Mouse (Mus musculus) MEL (cell line): ENCODE data around the gene Fbxo21.

Experiments
- CHD1 ChIP-seq: IDR thresholded peaks from 2 replicates; pipeline ENCODE4 v1.6.1; 2012; ENCODE audit warnings: low read depth, mild to moderate bottlenecking, inconsistent platforms, low read length, improper control_type of control experiment
- CHD2 ChIP-seq: IDR thresholded peaks from 2 replicates; pipeline ENCODE4 v1.6.1; 2011; ENCODE audit warnings: low read length, improper control_type of control experiment
- CTCF ChIP-seq, 3 experiments: IDR thresholded peaks in 2 of 3; conservative IDR thresholded peaks in 1 of 3; 2 replicates each; pipeline ENCODE4 v1.5.1; 2011 to 2012; ENCODE audit warnings: low read length in 3 of 3, low read depth in 2 of 3, mild to moderate bottlenecking in 2 of 3, improper control_type of control experiment in 1 of 3, inconsistent platforms in 1 of 3, mixed read lengths in 1 of 3, moderate library complexity in 1 of 3; ENCODE audit not compliant: control insufficient read depth in 1 of 3, insufficient read depth in 1 of 3, poor library complexity in 1 of 3, severe bottlenecking in 1 of 3
- EP300 ChIP-seq, 2 experiments: IDR thresholded peaks; 2 replicates each; pipeline ENCODE4 v1.6.1; 2011; ENCODE audit warnings: improper control_type of control experiment in 2 of 2, low read length in 2 of 2, low read depth in 1 of 2, mild to moderate bottlenecking in 1 of 2
- GATA1 ChIP-seq: IDR thresholded peaks from 2 replicates; pipeline ENCODE4 v1.6.1; 2011; ENCODE audit warnings: low read depth, low read length, improper control_type of control experiment
- KAT2A ChIP-seq: conservative IDR thresholded peaks from 2 replicates; pipeline ENCODE4 v1.6.1; 2012; ENCODE audit warnings: low read depth, low read length, improper control_type of control experiment, inconsistent platforms
- MXI1 ChIP-seq: IDR thresholded peaks from 2 replicates; pipeline ENCODE4 v1.6.1; 2011; ENCODE audit warnings: mild to moderate bottlenecking, low read depth, low read length, improper control_type of control experiment
- NELFE ChIP-seq: IDR thresholded peaks from 2 replicates; pipeline ENCODE4 v1.6.1; 2011; ENCODE audit warnings: low read depth, low read length, improper control_type of control experiment
- POLR2A ChIP-seq, 2 experiments: IDR thresholded peaks; 2 replicates each; pipeline ENCODE4 v1.6.1; 2011 to 2012; ENCODE audit warnings: low read length in 2 of 2, mild to moderate bottlenecking in 2 of 2, control low read depth in 1 of 2, improper control_type of control experiment in 1 of 2, low read depth in 1 of 2, moderate library complexity in 1 of 2; ENCODE audit not compliant: control insufficient read depth in 1 of 2, insufficient read depth in 1 of 2, poor library complexity in 1 of 2
- TBP ChIP-seq: IDR thresholded peaks from 2 replicates; pipeline ENCODE4 v1.8.0; 2011; ENCODE audit warnings: low read depth, low read length, improper control_type of control experiment
- USF1 ChIP-seq: IDR thresholded peaks from 2 replicates; pipeline ENCODE4 v1.6.1; 2014; ENCODE audit warnings: low read depth, mild to moderate bottlenecking, inconsistent platforms, low read length, improper control_type of control experiment, moderate library complexity
- ZKSCAN1 ChIP-seq: IDR thresholded peaks from 2 replicates; pipeline ENCODE4 v1.6.1; 2012; ENCODE audit warnings: low read depth, mild to moderate bottlenecking, inconsistent platforms, low read length, improper control_type of control experiment, moderate library complexity

DNA sequence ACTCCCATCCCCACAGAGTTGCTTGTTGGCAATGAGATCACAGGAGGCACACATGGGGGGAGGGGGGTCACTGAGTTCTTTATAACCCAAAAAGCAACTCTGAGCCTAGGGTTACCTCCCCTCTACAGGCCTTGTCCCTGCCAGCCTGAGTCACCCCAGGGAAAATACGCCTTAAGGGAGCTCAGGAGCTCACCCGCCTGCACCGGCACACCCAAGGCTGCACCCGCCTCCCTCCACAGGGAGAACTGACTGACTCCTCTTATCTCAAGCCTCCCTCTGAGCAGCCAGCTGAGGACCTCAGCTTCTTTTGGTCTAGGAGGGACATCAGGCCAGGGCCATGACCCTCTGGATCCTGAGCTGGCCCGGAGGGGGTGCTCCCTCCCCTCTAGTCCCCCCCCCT, 54.5 kb downstream of the Fbxo21 start:
- no peak for TF ChIP-seq NELFE
- no peak for TF ChIP-seq POLR2A (IDR thresholded peaks at IDR 0.05; ENCODE audit: control insufficient read depth in 1 of 2, insufficient read depth in 1 of 2, low read depth in 1 of 2, low read length in 2 of 2, poor library complexity in 1 of 2)
- no peak for TF ChIP-seq CTCF (IDR thresholded peaks at IDR 0.05 in 2 of 3, conservative IDR thresholded peaks at IDR 0.05 in 1 of 3; ENCODE audit: control insufficient read depth in 1 of 3, insufficient read depth in 1 of 3, low read depth in 2 of 3, low read length in 3 of 3, poor library complexity in 1 of 3, severe bottlenecking in 1 of 3)
- TF ChIP-seq TBP = no peak
- no peak for TF ChIP-seq GATA1
- no peak for TF ChIP-seq MXI1
- TF ChIP-seq USF1 = no peak
- TF ChIP-seq ZKSCAN1 = no peak
- no peak for TF ChIP-seq CHD2
- TF ChIP-seq EP300 (IDR thresholded peaks at IDR 0.05; ENCODE audit: low read depth in 1 of 2, low read length in 2 of 2) = no peak
- no peak for TF ChIP-seq KAT2A
- no peak for TF ChIP-seq CHD1
